Mouse (Mus musculus): ENCODE results near the gene Dennd5a. TPM values are rescaled to one million over a fixed set of nuclear protein-coding genes. Genes with fewer than 3 reads are reported as not detected.
A peak's percentile ranks its signal among the peaks of the same experiment; 100 is the strongest.

Gene Dennd5a
- polyA plus RNA-seq, 1 experiment from 2014 or later: 57.2 TPM

GRCm38 (mm10) chr7:109922889-109923288 lies 37.4 kb downstream of the Dennd5a start:
- H3K4me2 ChIP-seq (ENCODE audit: low read length): no peak overlapping the region
- H3K9ac ChIP-seq (replicated peaks; ENCODE audit: low read length): no peak overlapping the region
- H3K27ac ChIP-seq (replicated peaks; ENCODE audit: low read depth, low read length): no peak overlapping the region
- WGBS: 95% methylated on average over 4 of the region's 4 CpGs
- peaks cover 56% of the 10 kb centered on the region for H3K36me3 ChIP-seq (ENCODE audit: control insufficient read depth, insufficient read depth, low read length)
- no peak overlapping the region for H3K4me3 ChIP-seq (replicated peaks; ENCODE audit: low read depth, low read length)
- no peaks in the 10 kb centered on the region for H3K27me3 ChIP-seq (ENCODE audit: control insufficient read depth, insufficient read depth, low read length)
- H3K4me1 ChIP-seq (ENCODE audit: control insufficient read depth, insufficient read depth, low read length): no peaks in the 10 kb centered on the region
- ATAC-seq (ENCODE audit: low FRiP score, low TSS enrichment) (no peak), DNase-seq (no peak)
- no peaks in the 10 kb centered on the region for H3K9me3 ChIP-seq (ENCODE audit: control insufficient read depth, low read length)

GRCm38 (mm10) chr7:109906165-109906564 lies 54.1 kb downstream of the Dennd5a start:
- no peaks in the 10 kb centered on the region for H3K27me3 ChIP-seq (ENCODE audit: control insufficient read depth, insufficient read depth, low read length)
- peaks cover 90% of the 10 kb centered on the region for H3K36me3 ChIP-seq (ENCODE audit: control insufficient read depth, insufficient read depth, low read length)
- 98% methylated on average over 2 of the region's 2 CpGs for WGBS
- no peak overlapping the region for H3K4me3 ChIP-seq (replicated peaks; ENCODE audit: low read depth, low read length)
- no peaks in the 10 kb centered on the region for H3K4me1 ChIP-seq (ENCODE audit: control insufficient read depth, insufficient read depth, low read length)
- H3K9me3 ChIP-seq (ENCODE audit: control insufficient read depth, low read length): no peaks in the 10 kb centered on the region
- no peak for DNase-seq
- no peak overlapping the region for H3K27ac ChIP-seq (replicated peaks; ENCODE audit: low read depth, low read length)
- no peak overlapping the region for H3K9ac ChIP-seq (replicated peaks; ENCODE audit: low read length)
- H3K4me2 ChIP-seq (ENCODE audit: low read length): no peak overlapping the region
- ATAC-seq (ENCODE audit: low FRiP score, low TSS enrichment): no peak

DNA sequence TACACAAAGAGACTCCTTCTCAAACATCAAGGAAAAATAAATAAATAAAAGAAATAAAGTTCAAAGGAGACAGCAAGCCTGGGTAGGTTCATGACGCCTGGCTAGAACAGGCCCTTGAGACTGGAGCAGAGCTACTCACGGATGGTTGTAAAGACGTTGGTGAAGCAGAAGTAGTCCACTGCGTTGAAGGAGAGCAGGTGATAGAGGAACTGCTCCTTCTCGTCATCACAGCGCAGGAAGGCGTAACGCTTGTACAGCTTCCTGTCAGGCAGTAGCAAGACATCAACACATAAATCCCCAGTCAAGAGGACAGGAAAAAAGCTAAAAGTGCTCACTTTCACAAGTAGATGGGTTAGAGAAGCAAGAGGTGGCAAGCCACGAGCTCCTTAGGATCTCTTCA lies 59.3 kb downstream of the Dennd5a start:
- no peak overlapping the region for H3K4me3 ChIP-seq (replicated peaks; ENCODE audit: low read depth, low read length)
- H3K9ac ChIP-seq (replicated peaks; ENCODE audit: low read length): no peak overlapping the region
- ATAC-seq (ENCODE audit: low FRiP score, low TSS enrichment): no peak
- WGBS: 94% methylated on average over 9 of the region's 9 CpGs
- no peaks in the 10 kb centered on the region for H3K9me3 ChIP-seq (ENCODE audit: control insufficient read depth, low read length)
- no peaks in the 10 kb centered on the region for H3K27me3 ChIP-seq (ENCODE audit: control insufficient read depth, insufficient read depth, low read length)
- no peak for DNase-seq
- H3K4me2 ChIP-seq (ENCODE audit: low read length): no peak overlapping the region
- no peak overlapping the region for H3K27ac ChIP-seq (replicated peaks; ENCODE audit: low read depth, low read length)
- H3K36me3 ChIP-seq (ENCODE audit: control insufficient read depth, insufficient read depth, low read length): peaks cover 100% of the 10 kb centered on the region
- no peaks in the 10 kb centered on the region for H3K4me1 ChIP-seq (ENCODE audit: control insufficient read depth, insufficient read depth, low read length)

DNA sequence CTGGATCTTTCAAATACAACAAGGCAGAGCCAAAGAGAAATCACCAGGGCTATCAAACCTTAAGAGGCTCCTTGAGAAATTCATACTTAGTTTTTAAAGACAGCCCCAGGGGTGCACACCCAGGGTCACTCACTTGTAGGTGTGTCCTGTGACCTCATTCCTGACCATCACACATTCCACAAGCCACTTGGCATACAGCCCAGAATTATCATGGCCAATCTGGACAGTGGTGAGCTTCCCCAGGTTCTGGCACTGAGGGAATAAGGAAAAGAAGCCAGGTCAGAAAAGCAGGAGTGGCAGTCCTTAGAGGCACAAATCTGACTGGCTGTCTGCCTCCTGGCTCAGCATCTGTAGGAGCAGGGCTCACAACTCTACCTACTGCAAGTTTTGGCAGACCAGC lies 61.4 kb downstream of the Dennd5a start:
- no peak overlapping the region for H3K9ac ChIP-seq (replicated peaks; ENCODE audit: low read length)
- H3K36me3 ChIP-seq (ENCODE audit: control insufficient read depth, insufficient read depth, low read length): peaks cover 100% of the 10 kb centered on the region
- H3K4me2 ChIP-seq (ENCODE audit: low read length): no peak overlapping the region
- H3K27ac ChIP-seq (replicated peaks; ENCODE audit: low read depth, low read length): no peak overlapping the region
- no peak for DNase-seq
- no peaks in the 10 kb centered on the region for H3K27me3 ChIP-seq (ENCODE audit: control insufficient read depth, insufficient read depth, low read length)
- no peaks in the 10 kb centered on the region for H3K4me1 ChIP-seq (ENCODE audit: control insufficient read depth, insufficient read depth, low read length)
- H3K9me3 ChIP-seq (ENCODE audit: control insufficient read depth, low read length): no peaks in the 10 kb centered on the region
- no peak for ATAC-seq (ENCODE audit: low FRiP score, low TSS enrichment)
- no peak overlapping the region for H3K4me3 ChIP-seq (replicated peaks; ENCODE audit: low read depth, low read length)

GRCm38 (mm10) chr7:109892530-109892929 lies 67.7 kb downstream of the Dennd5a start:
- H3K4me2 ChIP-seq (ENCODE audit: low read length): no peak overlapping the region
- DNase-seq (peak; percentile 86), ATAC-seq (ENCODE audit: low FRiP score, low TSS enrichment) (no peak; the same call in 1 of the 2 replicates)
- H3K27me3 ChIP-seq (ENCODE audit: control insufficient read depth, insufficient read depth, low read length): no peaks in the 10 kb centered on the region
- peaks cover 60% of the 10 kb centered on the region for H3K36me3 ChIP-seq (ENCODE audit: control insufficient read depth, insufficient read depth, low read length)
- no peak overlapping the region for H3K4me3 ChIP-seq (replicated peaks; ENCODE audit: low read depth, low read length)
- no peaks in the 10 kb centered on the region for H3K9me3 ChIP-seq (ENCODE audit: control insufficient read depth, low read length)
- no peak overlapping the region for H3K27ac ChIP-seq (replicated peaks; ENCODE audit: low read depth, low read length)
- WGBS: 47% methylated on average over 3 of the region's 3 CpGs
- H3K4me1 ChIP-seq (ENCODE audit: control insufficient read depth, insufficient read depth, low read length): no peaks in the 10 kb centered on the region
- H3K9ac ChIP-seq (replicated peaks; ENCODE audit: low read length): no peak overlapping the region

DNA sequence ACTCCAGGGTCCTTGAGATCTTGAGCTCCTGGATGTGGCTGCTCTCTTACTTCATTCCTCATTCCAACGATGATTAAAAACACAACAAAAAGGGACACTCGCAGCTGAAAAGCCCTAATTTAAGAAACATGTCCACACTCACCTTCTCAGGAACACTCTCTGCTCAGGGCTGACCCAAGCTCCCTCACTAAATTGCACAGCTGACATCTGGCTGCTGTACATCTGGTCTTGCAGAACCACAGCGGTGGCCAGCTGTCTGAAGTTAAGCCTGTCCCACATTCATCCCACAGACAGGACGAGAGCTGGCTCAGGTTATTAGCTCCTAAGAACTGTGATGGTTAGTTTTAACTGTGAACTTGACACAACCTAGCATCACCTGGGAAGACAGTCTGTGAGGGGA lies 68.5 kb downstream of the Dennd5a start:
- ATAC-seq (ENCODE audit: low FRiP score, low TSS enrichment): no peak
- no peak overlapping the region for H3K4me2 ChIP-seq (ENCODE audit: low read length)
- peaks cover 54% of the 10 kb centered on the region for H3K36me3 ChIP-seq (ENCODE audit: control insufficient read depth, insufficient read depth, low read length)
- DNase-seq: no peak
- no peak overlapping the region for H3K4me3 ChIP-seq (replicated peaks; ENCODE audit: low read depth, low read length)
- 87% methylated on average over 4 of the region's 4 CpGs for WGBS
- H3K9ac ChIP-seq (replicated peaks; ENCODE audit: low read length): no peak overlapping the region
- no peaks in the 10 kb centered on the region for H3K9me3 ChIP-seq (ENCODE audit: control insufficient read depth, low read length)
- H3K27me3 ChIP-seq (ENCODE audit: control insufficient read depth, insufficient read depth, low read length): no peaks in the 10 kb centered on the region
- H3K4me1 ChIP-seq (ENCODE audit: control insufficient read depth, insufficient read depth, low read length): no peaks in the 10 kb centered on the region
- no peak overlapping the region for H3K27ac ChIP-seq (replicated peaks; ENCODE audit: low read depth, low read length)

DNA sequence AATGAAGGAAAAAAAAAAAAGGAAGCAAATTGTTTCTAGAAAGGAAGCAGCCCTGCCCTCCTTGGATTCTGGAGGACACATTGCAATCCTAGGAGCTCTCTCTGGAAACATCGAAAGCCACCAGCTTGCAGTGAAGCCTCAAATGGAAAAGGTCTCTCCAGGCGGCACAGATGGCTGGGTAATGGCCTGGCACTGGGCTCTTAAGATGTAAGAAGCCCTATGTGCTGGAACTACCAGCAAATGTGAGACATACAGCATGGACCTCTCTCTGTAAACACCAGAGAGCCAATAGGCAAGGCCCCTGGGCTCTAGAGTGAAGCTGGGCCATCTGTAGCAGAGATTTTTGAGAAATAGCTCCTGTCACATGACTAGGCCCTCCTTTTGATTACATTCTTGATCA lies 70.0 kb downstream of the Dennd5a start:
- Histone ChIP-seq H3K4me2 (ENCODE audit: low read length) (no peak overlapping the region), H3K36me3 (ENCODE audit: control insufficient read depth, insufficient read depth, low read length) (peaks cover 41% of the 10 kb centered on the region), H3K9me3 (ENCODE audit: control insufficient read depth, low read length) (no peaks in the 10 kb centered on the region), H3K4me3 (replicated peaks; ENCODE audit: low read depth, low read length) (no peak overlapping the region), H3K9ac (replicated peaks; ENCODE audit: low read length) (no peak overlapping the region), H3K4me1 (ENCODE audit: control insufficient read depth, insufficient read depth, low read length) (no peaks in the 10 kb centered on the region), H3K27ac (replicated peaks; ENCODE audit: low read depth, low read length) (no peak overlapping the region), H3K27me3 (ENCODE audit: control insufficient read depth, insufficient read depth, low read length) (no peaks in the 10 kb centered on the region)
- DNase-seq: no peak
- WGBS: 96% methylated on average over 2 of the region's 2 CpGs
- no peak for ATAC-seq (ENCODE audit: low FRiP score, low TSS enrichment)

- peaks cover 31% of the 10 kb centered on the region for H3K36me3 ChIP-seq (ENCODE audit: control insufficient read depth, insufficient read depth, low read length)
- WGBS: 84% methylated on average over 5 of the region's 5 CpGs
Observed at GRCm38 (mm10) chr7:109889300-109889699, 71.0 kb downstream of the Dennd5a start.

DNA sequence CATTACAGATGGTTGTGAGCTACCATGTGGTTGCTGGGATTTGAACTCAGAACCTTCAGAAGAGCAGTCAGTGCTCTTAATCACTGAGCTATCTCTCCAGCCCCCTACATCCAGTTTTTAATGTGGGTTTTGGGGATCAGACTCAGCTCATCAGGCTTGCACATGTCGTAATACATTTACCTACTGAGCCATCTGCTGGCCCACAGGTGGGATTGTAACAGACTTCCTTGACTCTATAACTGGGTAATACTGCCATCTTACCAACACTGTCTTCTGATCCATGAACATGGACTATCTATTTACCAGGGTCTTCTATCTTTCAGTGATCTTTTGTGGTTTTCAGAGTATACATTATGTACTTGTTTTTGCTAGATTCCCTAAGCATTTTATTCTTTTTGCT lies 74.0 kb downstream of the Dennd5a start:
- DNase-seq: no peak
- Histone ChIP-seq H3K36me3 (ENCODE audit: control insufficient read depth, insufficient read depth, low read length) (peaks cover 9% of the 10 kb centered on the region), H3K4me2 (ENCODE audit: low read length) (no peak overlapping the region), H3K4me3 (replicated peaks; ENCODE audit: low read depth, low read length) (no peak overlapping the region), H3K9ac (replicated peaks; ENCODE audit: low read length) (no peak overlapping the region), H3K27ac (replicated peaks; ENCODE audit: low read depth, low read length) (no peak overlapping the region), H3K9me3 (ENCODE audit: control insufficient read depth, low read length) (no peaks in the 10 kb centered on the region), H3K4me1 (ENCODE audit: control insufficient read depth, insufficient read depth, low read length) (no peaks in the 10 kb centered on the region), H3K27me3 (ENCODE audit: control insufficient read depth, insufficient read depth, low read length) (no peaks in the 10 kb centered on the region)
- ATAC-seq (ENCODE audit: low FRiP score, low TSS enrichment): no peak
- WGBS: 97% methylated on average over 1 of the region's 1 CpGs

More at GRCm38 (mm10) chr7:109889300-109889699, 71.0 kb downstream of the Dennd5a start:
- no peaks in the 10 kb centered on the region for H3K9me3 ChIP-seq (ENCODE audit: control insufficient read depth, low read length)
- H3K9ac ChIP-seq (replicated peaks; ENCODE audit: low read length): no peak overlapping the region
- no peak overlapping the region for H3K4me2 ChIP-seq (ENCODE audit: low read length)
- H3K4me1 ChIP-seq (ENCODE audit: control insufficient read depth, insufficient read depth, low read length): no peaks in the 10 kb centered on the region
- H3K27me3 ChIP-seq (ENCODE audit: control insufficient read depth, insufficient read depth, low read length): no peaks in the 10 kb centered on the region
- no peak for DNase-seq
- H3K4me3 ChIP-seq (replicated peaks; ENCODE audit: low read depth, low read length): no peak overlapping the region
- no peak for ATAC-seq (ENCODE audit: low FRiP score, low TSS enrichment)
- no peak overlapping the region for H3K27ac ChIP-seq (replicated peaks; ENCODE audit: low read depth, low read length)

All from midbrain, embryonic 14.5 days (tissue).